Mouse (Mus musculus): ENCODE results near the gene Crot. TPM values are rescaled to one million over a fixed set of nuclear protein-coding genes. Genes with fewer than 3 reads are reported as not detected.
A peak's percentile ranks its signal among the peaks of the same experiment; 100 is the strongest.

The Crot gene
- 24.8 and 27.9 TPM in 2 replicates for polyA plus RNA-seq (2015; fragmentation: Nextera tagmentation; extraction: Ambion mirVana)

DNA sequence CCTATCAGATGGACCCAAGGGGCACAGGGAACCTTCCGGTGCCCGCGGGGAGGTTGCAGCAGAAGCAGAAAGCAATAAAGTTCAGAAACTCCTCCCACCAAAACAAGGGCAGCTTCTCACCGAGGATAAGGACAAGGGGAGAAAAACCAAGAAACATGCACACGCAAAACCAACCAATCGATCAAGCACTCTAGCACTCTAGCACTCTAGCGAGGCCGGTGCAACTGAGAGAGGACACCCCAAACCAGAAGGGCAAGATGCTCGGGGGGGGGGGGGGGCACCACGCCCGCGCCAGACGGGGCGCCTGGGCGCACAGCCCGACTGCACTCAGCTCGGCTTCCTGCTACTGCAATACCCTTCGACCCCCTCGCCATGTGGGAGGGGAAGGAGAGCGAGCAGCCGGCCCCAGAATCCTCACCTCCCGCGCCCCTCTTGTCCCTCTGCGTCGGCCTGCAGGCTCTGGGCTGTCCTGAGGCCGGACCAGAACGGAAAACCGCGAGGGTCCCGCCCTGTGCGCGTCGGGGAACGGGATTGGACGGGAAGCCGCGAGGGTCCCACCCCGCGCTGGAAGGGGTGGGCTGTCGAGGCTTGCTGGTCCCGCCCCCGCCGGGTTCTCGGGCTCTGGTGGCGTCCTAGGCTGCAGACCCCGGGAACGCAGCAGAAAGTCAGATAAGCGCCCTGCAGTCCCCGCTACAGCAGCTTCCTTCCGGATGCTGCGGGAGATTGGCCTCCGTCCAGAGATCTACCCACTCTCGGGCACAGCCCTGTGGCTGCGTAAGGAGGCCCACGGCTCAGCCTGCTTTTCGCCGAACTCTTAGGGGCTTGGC, at the start of gene Crot:
TSS of gene Crot (minus strand) at position 639 of the 827 bp plus-strand sequence.
- H3K4me2 ChIP-seq: peak within 1 kb of the TSS; percentile 67
- peak within 1 kb of the TSS; percentile 90 for H3K27ac ChIP-seq (replicated peaks)
- peak; percentile 100 for ATAC-seq (ENCODE audit: low read depth)
- peaks cover 8% of the 10 kb centered on the region for H3K36me3 ChIP-seq
- WGBS: under 1% methylated on average over 54 of the region's 57 CpGs
- H3K4me3 ChIP-seq: peak within 1 kb of the TSS; percentile 67
- H3K9me3 ChIP-seq: no peaks in the 10 kb centered on the region
- H3K9ac ChIP-seq: peak within 1 kb of the TSS; percentile 83
- peaks cover 15% of the 10 kb centered on the region for H3K4me1 ChIP-seq (replicated peaks)
- H3K27me3 ChIP-seq: no peaks in the 10 kb centered on the region

DNA sequence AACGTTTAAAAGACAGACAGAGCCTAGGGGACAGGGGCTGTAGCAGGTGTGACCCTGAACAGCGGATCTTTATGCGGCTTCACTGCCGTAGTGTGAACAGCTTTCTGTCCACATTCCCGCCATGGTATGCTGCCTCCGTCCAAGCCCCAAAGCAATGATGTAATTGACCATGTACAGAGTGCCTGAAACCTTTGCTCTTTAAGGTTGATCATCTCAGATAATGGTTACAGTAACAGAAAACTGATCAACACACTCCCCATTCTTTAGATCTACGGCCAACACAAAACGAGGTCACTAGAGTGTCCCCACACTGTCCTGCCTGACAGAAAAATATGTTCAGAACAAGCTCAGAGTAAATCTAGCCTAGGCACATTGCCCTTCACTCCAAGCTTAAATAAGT, 48.8 kb upstream of the Crot start:
- no peak overlapping the region for H3K27ac ChIP-seq (replicated peaks)
- H3K27me3 ChIP-seq: no peaks in the 10 kb centered on the region
- H3K9ac ChIP-seq: no peak overlapping the region
- H3K4me1 ChIP-seq (replicated peaks): no peaks in the 10 kb centered on the region
- no peak overlapping the region for H3K4me3 ChIP-seq
- H3K9me3 ChIP-seq: no peaks in the 10 kb centered on the region
- WGBS: 89% methylated on average over 8 of the region's 8 CpGs
- no peak for ATAC-seq (ENCODE audit: low read depth)
- H3K36me3 ChIP-seq: no peaks in the 10 kb centered on the region
- H3K4me2 ChIP-seq: no peak overlapping the region

DNA sequence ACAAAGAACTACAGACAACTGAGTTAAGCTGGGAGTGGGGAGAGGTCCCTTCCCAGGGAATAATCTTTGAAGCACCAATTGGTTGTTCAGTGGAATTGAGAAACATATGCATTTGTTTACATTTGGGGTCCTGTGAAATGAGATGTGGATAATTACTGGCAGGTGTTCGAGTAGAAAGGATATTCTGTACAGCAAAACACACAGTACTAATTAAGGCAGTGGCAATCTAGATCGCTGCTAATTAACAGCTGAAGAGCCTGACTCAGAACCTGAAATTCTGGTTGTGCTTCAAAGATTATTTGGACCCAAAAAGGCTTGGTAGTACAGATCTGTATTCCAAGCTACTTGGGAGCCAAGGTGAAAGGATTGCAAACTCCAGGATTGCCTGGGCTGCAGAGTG, 47.7 kb upstream of the Crot start:
- no peak overlapping the region for H3K27ac ChIP-seq (replicated peaks)
- H3K4me2 ChIP-seq: no peak overlapping the region
- H3K9ac ChIP-seq: no peak overlapping the region
- H3K4me1 ChIP-seq (replicated peaks): no peaks in the 10 kb centered on the region
- H3K27me3 ChIP-seq: no peaks in the 10 kb centered on the region
- peak; percentile 50 for ATAC-seq (ENCODE audit: low read depth)
- no peaks in the 10 kb centered on the region for H3K9me3 ChIP-seq
- H3K4me3 ChIP-seq: no peak overlapping the region
- WGBS: 43% methylated on average over 2 of the region's 2 CpGs
- no peaks in the 10 kb centered on the region for H3K36me3 ChIP-seq

DNA sequence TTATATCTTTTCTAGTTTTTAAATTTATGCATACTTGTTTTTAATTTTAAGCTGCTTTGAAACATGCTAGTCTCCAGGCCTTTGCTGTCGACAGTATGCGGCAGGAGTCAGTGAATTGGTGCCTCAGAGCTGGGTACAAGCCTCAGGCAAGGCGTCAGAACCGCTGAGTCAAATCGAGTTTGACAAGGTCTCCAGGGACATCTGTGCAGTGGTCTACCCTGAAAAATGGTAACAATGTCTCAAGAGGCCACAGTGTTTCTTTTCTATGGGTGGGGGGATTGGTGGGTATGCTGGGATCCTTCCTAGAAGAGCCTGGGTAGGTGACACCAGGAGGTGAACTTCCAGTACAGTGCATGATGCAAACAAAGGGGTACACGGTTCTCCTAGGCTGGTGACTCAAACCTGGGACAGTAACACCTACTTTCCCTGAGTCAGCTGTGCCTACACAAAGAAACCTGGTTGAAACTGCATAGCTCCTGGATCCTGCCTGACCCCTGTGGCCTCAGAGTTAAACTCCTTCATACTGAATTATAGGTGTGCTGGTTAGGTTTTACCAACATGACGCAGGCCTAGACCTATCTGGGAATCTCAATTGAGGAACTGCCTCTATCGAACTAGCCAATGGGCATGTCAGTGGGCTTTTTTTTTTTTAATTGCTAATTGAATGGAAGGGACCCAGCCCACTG, 46.6 kb upstream of the Crot start:
- ATAC-seq (ENCODE audit: low read depth): no peak
- Histone ChIP-seq H3K36me3 (no peaks in the 10 kb centered on the region), H3K4me2 (no peak overlapping the region), H3K9me3 (no peaks in the 10 kb centered on the region), H3K27me3 (no peaks in the 10 kb centered on the region), H3K27ac (replicated peaks) (no peak overlapping the region), H3K4me3 (no peak overlapping the region), H3K4me1 (replicated peaks) (no peaks in the 10 kb centered on the region), H3K9ac (no peak overlapping the region)
- WGBS: 78% methylated on average over 8 of the region's 8 CpGs

DNA sequence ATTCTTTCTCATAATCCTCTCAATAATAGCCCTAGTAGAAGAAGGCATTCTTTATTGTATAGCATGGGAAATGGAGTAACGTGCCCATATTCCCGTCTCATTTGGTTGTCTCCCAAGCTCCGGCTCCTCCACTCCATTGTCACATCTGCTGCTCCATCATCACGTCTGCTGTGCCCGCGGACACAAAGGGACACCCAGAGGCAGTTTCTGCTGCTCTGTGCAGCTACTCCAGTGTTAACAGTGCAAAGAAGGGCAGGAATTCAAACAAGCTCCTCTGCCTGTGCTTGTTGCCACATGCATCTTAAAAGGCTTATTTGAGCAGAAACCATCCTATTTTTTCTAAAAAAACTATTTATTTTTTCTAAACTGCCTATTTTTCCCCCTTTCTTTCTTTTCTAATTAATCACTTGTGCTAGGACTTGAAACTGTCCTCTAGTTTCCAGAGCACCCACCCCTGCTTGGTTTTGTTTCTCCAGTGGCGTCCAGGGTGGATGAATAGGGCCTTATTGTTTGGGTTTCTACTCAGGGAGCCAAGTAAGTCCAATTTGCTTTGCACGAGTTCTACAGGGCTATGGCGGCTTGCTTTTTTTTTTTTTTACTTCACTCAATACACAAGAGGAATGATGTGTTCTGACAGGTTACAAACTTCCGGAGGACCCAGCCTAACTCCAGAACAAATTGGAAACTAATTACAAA, 45.7 kb upstream of the Crot start:
- Histone ChIP-seq H3K4me2 (no peak overlapping the region), H3K4me3 (no peak overlapping the region), H3K27me3 (no peaks in the 10 kb centered on the region), H3K36me3 (no peaks in the 10 kb centered on the region), H3K4me1 (replicated peaks) (no peaks in the 10 kb centered on the region), H3K9me3 (no peaks in the 10 kb centered on the region), H3K27ac (replicated peaks) (no peak overlapping the region), H3K9ac (no peak overlapping the region)
- ATAC-seq (ENCODE audit: low read depth): no peak; the same call in 1 of the 2 replicates
- WGBS: 50% methylated on average over 10 of the region's 10 CpGs

DNA sequence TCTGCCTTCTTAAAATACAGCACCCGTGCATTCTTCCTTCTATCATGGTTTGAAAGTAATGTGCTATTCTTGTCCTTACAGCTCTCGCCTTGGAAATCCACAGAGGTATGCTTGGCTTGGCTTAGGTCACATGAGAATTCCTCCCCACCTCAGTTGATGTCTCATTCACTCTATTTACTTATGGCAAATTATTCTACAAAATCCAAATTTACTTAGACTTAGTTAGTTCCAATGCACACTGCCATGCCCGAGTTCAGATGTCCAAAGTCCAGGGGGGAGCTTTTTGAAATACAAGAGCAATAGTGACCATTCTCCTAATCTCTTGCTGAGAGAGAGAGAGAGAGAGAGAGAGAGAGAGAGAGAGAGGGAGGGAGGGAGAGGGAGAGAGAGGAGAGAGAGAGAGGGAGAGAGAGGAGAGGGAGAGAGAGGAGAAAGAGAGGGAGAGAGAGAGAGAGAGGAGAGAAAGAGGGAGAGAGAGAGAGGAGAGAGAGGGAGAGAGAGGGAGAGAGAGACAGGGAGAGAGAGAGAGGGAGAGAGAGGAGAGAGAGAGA, 43.6 kb upstream of the Crot start:
- ATAC-seq (ENCODE audit: low read depth): no peak
- WGBS: 92% methylated on average over 3 of the region's 3 CpGs

DNA sequence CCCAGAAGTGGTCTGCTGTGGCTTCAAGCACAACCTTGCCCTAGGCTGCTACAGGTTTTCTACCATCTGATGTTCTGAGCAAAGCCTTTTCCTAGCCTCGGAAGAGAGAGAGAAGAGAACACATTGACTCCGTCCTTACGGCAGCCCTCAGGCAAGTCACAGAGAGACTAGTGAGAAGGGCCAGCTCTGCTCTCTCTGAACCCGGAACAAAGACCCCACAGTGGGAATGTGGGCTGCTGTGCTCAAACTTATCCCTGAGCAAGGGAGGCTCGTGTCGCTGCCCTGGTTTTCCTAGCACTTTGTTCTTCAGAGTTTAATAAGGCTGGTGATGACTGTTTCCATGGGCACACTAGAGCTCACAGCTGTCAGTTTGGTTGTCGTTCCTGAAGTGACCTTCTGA, 42.9 kb upstream of the Crot start:
- Histone ChIP-seq H3K4me2 (no peak overlapping the region), H3K9me3 (no peaks in the 10 kb centered on the region), H3K27ac (replicated peaks) (no peak overlapping the region), H3K4me3 (no peak overlapping the region), H3K4me1 (replicated peaks) (no peaks in the 10 kb centered on the region), H3K36me3 (no peaks in the 10 kb centered on the region), H3K9ac (no peak overlapping the region), H3K27me3 (no peaks in the 10 kb centered on the region)
- 74% methylated on average over 7 of the region's 7 CpGs for WGBS
- no peak for ATAC-seq (ENCODE audit: low read depth)

More for the DNA sequence above, 43.6 kb upstream of the Crot start:
- no peak overlapping the region for H3K9ac ChIP-seq
- H3K4me3 ChIP-seq: no peak overlapping the region
- H3K27ac ChIP-seq (replicated peaks): no peak overlapping the region
- H3K4me2 ChIP-seq: no peak overlapping the region
- no peaks in the 10 kb centered on the region for H3K36me3 ChIP-seq
- no peaks in the 10 kb centered on the region for H3K9me3 ChIP-seq
- H3K4me1 ChIP-seq (replicated peaks): no peaks in the 10 kb centered on the region
- no peaks in the 10 kb centered on the region for H3K27me3 ChIP-seq

DNA sequence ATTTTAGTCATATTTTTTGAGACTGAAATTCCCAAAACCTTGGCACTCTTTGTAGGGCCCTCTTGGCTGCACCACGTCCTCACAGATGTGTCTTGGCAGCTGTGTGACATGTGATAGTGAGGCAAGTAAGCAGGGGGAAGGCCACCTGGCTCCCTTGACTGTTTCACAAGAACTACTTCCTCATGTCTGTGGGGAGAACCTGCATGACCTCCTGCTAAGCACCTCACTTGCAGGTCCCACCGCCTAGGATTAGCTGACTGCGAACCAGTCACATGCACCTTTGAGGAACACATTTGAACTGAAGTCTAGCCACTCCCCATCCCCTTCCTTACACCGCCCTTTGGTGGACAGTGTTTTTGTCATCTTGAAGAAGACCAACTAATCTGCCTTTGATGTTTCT, 40.2 kb upstream of the Crot start:
- Histone ChIP-seq H3K9ac (no peak overlapping the region), H3K4me3 (no peak overlapping the region), H3K27me3 (no peaks in the 10 kb centered on the region), H3K9me3 (no peaks in the 10 kb centered on the region), H3K4me2 (no peak overlapping the region), H3K36me3 (no peaks in the 10 kb centered on the region), H3K27ac (replicated peaks) (no peak overlapping the region), H3K4me1 (replicated peaks) (no peaks in the 10 kb centered on the region)
- no peak for ATAC-seq (ENCODE audit: low read depth)
- WGBS: 82% methylated on average over 4 of the region's 4 CpGs

DNA sequence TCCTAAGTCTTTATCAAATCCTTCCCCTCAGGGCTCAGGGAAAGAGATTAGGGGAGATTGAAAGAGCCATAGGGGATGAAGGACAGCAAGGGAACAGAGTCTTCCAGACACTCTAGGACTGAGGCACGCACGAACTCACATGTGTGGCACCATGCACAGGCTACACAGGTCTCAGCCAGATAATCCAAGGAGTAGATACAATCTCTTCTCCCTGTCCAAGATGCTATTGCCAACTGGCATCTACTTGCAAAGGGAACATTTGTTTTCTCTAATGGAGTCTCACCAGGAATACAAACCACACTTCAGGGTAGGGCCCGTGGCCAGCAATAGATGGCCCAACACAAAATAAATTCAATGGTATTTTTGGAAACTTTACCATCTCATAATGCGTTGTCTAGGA, 38.3 kb upstream of the Crot start:
- Histone ChIP-seq H3K36me3 (no peaks in the 10 kb centered on the region), H3K27me3 (no peaks in the 10 kb centered on the region), H3K9ac (no peak overlapping the region), H3K4me1 (replicated peaks) (no peaks in the 10 kb centered on the region), H3K27ac (replicated peaks) (no peak overlapping the region), H3K9me3 (no peaks in the 10 kb centered on the region), H3K4me3 (no peak overlapping the region), H3K4me2 (no peak overlapping the region)
- ATAC-seq (ENCODE audit: low read depth): no peak
- WGBS: 93% methylated on average over 4 of the region's 4 CpGs

DNA sequence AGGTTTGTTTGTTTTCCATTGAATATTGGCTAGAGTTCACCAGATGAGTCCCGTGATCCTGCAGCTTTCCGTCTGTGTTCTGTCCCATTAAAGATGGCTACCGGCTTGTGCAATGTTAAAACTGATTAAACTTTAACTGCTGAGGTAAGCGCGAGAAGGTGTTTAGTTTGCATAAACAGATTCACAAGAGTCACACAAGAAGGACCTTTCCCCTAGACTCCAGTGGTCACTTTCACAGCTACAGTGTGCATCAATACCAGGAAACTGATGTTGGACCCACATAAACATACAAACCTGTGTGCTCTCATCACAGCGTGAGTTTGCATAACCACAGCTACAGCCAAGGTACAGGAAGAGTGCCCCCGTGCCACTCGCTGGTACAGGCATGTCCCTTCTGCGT, 37.4 kb upstream of the Crot start:
- no peak for ATAC-seq (ENCODE audit: low read depth)
- Histone ChIP-seq H3K4me3 (no peak overlapping the region), H3K36me3 (no peaks in the 10 kb centered on the region), H3K9me3 (no peaks in the 10 kb centered on the region), H3K4me1 (replicated peaks) (no peaks in the 10 kb centered on the region), H3K4me2 (no peak overlapping the region), H3K9ac (no peak overlapping the region), H3K27ac (replicated peaks) (no peak overlapping the region), H3K27me3 (no peaks in the 10 kb centered on the region)
- WGBS: 92% methylated on average over 9 of the region's 9 CpGs

DNA sequence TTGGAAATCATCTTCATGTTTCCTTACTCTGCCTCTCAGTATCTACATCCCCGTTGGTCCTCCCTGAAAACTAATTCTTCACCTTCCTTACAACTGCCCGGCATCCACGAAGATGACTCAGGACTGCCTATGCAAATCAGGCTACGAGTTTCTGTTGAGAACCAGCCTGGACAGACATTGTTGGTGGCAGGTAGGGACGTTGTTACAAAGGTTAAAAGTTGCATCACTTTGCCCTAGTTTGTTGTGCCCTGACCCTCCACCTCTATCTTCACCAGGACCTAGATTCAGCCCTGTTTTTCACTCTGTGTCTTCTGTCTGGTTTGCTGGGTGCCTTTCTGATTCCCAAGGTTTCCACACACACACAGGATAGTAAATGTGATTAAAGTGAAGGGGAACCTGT, 36.7 kb upstream of the Crot start:
- no peaks in the 10 kb centered on the region for H3K4me1 ChIP-seq (replicated peaks)
- no peaks in the 10 kb centered on the region for H3K27me3 ChIP-seq
- ATAC-seq (ENCODE audit: low read depth): no peak
- 92% methylated on average over 5 of the region's 5 CpGs for WGBS
- H3K9ac ChIP-seq: no peak overlapping the region
- no peak overlapping the region for H3K27ac ChIP-seq (replicated peaks)
- no peak overlapping the region for H3K4me3 ChIP-seq
- no peaks in the 10 kb centered on the region for H3K9me3 ChIP-seq
- no peaks in the 10 kb centered on the region for H3K36me3 ChIP-seq
- H3K4me2 ChIP-seq: no peak overlapping the region

DNA sequence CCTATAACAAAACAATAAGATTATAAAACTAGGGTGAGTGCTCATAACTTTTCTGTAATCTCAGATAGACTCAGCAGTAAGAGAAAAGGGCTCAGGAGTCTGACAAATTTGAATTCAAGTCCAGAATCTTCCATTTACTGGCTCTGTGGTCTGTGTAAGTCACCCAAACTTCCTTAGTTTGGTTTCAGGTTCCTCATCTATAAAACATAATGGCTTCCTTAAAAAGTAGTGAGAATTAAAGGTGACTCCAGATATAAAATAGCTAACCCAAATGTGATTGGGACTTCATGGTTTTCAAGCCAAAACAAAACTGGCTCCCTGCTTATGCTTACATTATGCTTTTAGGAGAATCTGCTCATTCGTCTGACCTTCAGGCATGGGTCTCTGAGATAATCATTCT, 35.5 kb upstream of the Crot start:
- Histone ChIP-seq H3K4me2 (no peak overlapping the region), H3K4me3 (no peak overlapping the region), H3K9me3 (no peaks in the 10 kb centered on the region), H3K36me3 (no peaks in the 10 kb centered on the region), H3K9ac (no peak overlapping the region), H3K27me3 (no peaks in the 10 kb centered on the region), H3K4me1 (replicated peaks) (no peaks in the 10 kb centered on the region), H3K27ac (replicated peaks) (no peak overlapping the region)
- WGBS: 93% methylated on average over 1 of the region's 1 CpGs
- no peak for ATAC-seq (ENCODE audit: low read depth)

All from neural tube, embryonic 13.5 days (tissue).